Mouse (Mus musculus) kidney, adult 9 months (tissue): Measurements from ENCODE around the gene Scel.

Source experiments
- DNase-seq: peaks from one replicate; pipeline ENCODE4 v3.0.0; 2022

Scel gene

DNA sequence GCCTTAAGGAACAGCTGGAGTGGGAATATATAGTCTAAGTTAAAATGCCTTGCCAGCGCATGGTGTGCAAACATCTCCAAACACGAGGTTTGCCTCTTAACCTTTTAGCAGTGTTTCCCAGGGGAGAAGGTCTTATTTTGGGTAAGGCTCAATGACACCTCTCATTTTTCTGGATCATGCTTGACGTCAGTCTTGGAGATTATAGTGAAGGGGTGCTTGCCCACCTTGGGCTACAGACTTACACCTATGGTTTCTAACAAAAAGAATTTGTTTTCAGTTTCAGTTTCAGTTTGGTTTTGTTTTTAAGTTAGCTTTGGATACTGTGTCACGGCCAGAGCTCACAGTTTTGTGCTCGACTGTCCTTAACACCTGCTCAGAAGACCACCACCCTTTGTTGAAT, 140.7 kb downstream of the Scel start:
- no peak for DNase-seq

DNA sequence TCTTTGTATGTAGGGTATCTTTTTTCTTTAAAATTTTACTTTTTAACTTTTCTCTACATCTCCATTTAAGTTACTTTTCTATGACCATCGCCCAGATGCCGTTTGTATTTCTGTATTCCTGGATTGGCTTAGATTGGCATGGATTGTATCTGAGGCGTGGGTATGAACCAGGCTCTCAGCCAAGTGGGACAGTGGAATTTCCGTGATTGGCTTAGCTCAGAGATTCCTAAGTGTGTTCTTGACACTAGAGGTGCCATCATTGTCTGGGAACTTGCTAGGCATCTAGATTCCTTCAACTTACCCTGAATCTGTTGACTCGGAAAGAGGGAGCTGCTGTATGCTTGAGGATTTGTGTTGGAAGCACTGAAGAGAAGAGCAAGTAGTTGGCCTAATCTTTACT, 142.3 kb downstream of the Scel start:
- DNase-seq: no peak

DNA sequence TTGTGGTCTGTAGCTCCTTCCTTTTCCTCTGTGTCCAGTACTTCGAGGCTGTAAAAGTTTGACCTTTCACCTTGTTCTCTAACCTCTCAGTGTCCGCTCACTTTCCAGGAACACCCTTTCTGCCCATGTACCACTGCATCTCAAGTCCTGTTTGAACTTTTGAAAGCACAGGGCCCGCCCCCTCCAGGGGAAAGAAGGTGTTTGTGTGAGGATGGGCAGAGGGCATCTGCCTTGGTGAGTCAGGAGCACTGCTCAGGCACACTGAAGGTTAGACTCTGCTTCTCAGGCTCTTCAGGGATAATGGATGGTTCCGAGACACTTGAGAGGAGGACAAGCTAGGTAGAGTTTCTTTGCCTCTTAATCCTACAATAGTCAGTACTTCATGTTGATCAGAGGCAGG, 144.7 kb downstream of the Scel start:
- DNase-seq: no peak
